Mouse (Mus musculus): ENCODE data around the gene Lyrm2. TPM values are rescaled to one million over a fixed set of nuclear protein-coding genes. Genes with fewer than 3 reads are reported as not detected.

The Lyrm2 gene
- total RNA-seq (2023): 10 to 100 TPM; 27.1 to 31.4 TPM

GRCm38 (mm10) chr4:32799966-32800576, at the start of gene Lyrm2:
Lyrm2 (plus strand) TSS chr4:32800253.

Other genes starting within 250 kb of the Lyrm2 start
- gene Gja10, start 197.5 kb upstream of the Lyrm2 start, total RNA-seq (2023): not detected
- gene Casp8ap2, start 184.8 kb upstream of the Lyrm2 start, total RNA-seq (2023): 10 to 100 TPM; 12.2 to 13.1 TPM
- 10 to 100 TPM; 10.7 to 11.3 TPM for gene Mdn1, start 143.1 kb upstream of the Lyrm2 start, total RNA-seq (2023)
- gene Ankrd6, start 150.6 kb downstream of the Lyrm2 start, total RNA-seq (2023): under 1 TPM; 0.24 to 0.29 TPM
- gene Rragd, start 182.8 kb downstream of the Lyrm2 start, total RNA-seq (2023): under 1 TPM; 0.51 to 0.73 TPM
- 10 to 100 TPM; 64.2 to 67.1 TPM for gene Ube2j1, start 231.2 kb downstream of the Lyrm2 start, total RNA-seq (2023)

Measured in neutrophil, adult 59 days (primary cell).